In genomic region chr7:46997644-46998395, GRCm38 (mm10) we compare ENCODE assay signal across 10 mouse cellular contexts. TPM values are rescaled to one million over a fixed set of nuclear protein-coding genes. Genes with fewer than 3 reads are reported as not detected.
DNase-seq lines count a peak whose midpoint lies in the region; TF ChIP-seq lines count a peak whose summit lies in the region.
"Had no signal": no experiment of that assay in that cellular context is flagged by ENCODE, and none has a peak within 500 bp of the region (broad histone marks: within the 10 kb centered on the region; RNA-seq: fewer than 3 reads in every experiment).

No protein-coding gene starts in this region.

- no peak for TF ChIP-seq EP300 in CH12.LX (IDR thresholded peaks at IDR 0.05; ENCODE audit: low read length)

- no peak overlapping the region for H3K4me3 ChIP-seq in CH12.LX (replicated peaks in 1 of 3; ENCODE audit: low read depth in 2 of 3, low read length in 2 of 3, poor library complexity in 1 of 3)
- H3K4me3 ChIP-seq: embryonic facial prominence, embryonic 12.5 days had no signal

- H3K9ac ChIP-seq in CH12.LX (ENCODE audit: insufficient read depth, low read depth) = no peak overlapping the region
- H3K9ac ChIP-seq: embryonic facial prominence, embryonic 12.5 days had no signal

- TF ChIP-seq CTCF in CH12.LX (conservative IDR thresholded peaks at IDR 0.05 in 1 of 2, IDR thresholded peaks at IDR 0.05 in 1 of 2; ENCODE audit: low read depth in 2 of 2, low read length in 2 of 2) = no peak

- dilution Hi-C loops in CH12.LX (cut with MboI; ENCODE audit: extremely low pct_ligation_motif_present, extremely low pct_unique_long_range_greater_than_20kb, low sequenced_read_pairs) = no loop called here

- TF ChIP-seq RAD21 in CH12.LX (IDR thresholded peaks at IDR 0.05; ENCODE audit: low read depth, low read length) = no peak

- peak overlapping the region; percentile 7; the same call in 1 of the 2 replicates for H3K27ac ChIP-seq in CH12.LX (ENCODE audit: insufficient read depth, low read depth)
- H3K27ac ChIP-seq: embryonic facial prominence, embryonic 12.5 days had no signal

- peak; percentile 31 for DNase-seq in adrenal gland, postnatal 14 days
- DNase-seq in adrenal gland, adult 8-10 months = no peak
- DNase-seq in CH12.LX (ENCODE audit: extremely low read depth) = no peak
- peak; percentile 39 for DNase-seq in gastrocnemius, postnatal 10 days
- DNase-seq in kidney, postnatal 14 days = peak; percentile 69
- DNase-seq in frontal cortex, postnatal 36 days (ENCODE audit: low spot score in 2 of 2) = no peak
- no peak for DNase-seq in right cerebral cortex, postnatal 14 days
- DNase-seq in Muller cell, postnatal 12 days (ENCODE audit: inconsistent ontology term) = no peak

- peaks cover 23 to 83% of the 10 kb centered on the region in 2 experiments for H3K4me1 ChIP-seq in CH12.LX (ENCODE audit: control insufficient read depth in 1 of 2, insufficient read depth in 2 of 2)

- in situ Hi-C loops in CH12.LX (cut with MboI; ENCODE audit: low pct_ligation_motif_present, low pct_unique_long_range_greater_than_20kb, low sequenced_read_pairs) = no loop called here

- no peak for TF ChIP-seq POLR2A in CH12.LX (IDR thresholded peaks at IDR 0.05; ENCODE audit: low read depth, low read length)

- no peak overlapping the region for H3K4me2 ChIP-seq in CH12.LX (ENCODE audit: insufficient read depth, low read depth, poor library complexity, severe bottlenecking)
- H3K4me2 ChIP-seq: embryonic facial prominence, embryonic 12.5 days had no signal

- peaks cover 46% of the 10 kb centered on the region for H3K79me2 ChIP-seq in CH12.LX (replicated peaks; ENCODE audit: control insufficient read depth, extremely low read depth, insufficient read depth, poor library complexity, severe bottlenecking)

- H3K36me3 ChIP-seq in CH12.LX (replicated peaks in 1 of 2; ENCODE audit: control insufficient read depth in 1 of 2, insufficient read depth in 1 of 2, low read length in 1 of 2) = peaks cover 47 to 72% of the 10 kb centered on the region in 2 experiments

- H3K27me3 ChIP-seq in CH12.LX (replicated peaks) = no peaks in the 10 kb centered on the region
- H3K27me3 ChIP-seq: embryonic facial prominence, embryonic 12.5 days had no signal

- no peaks in the 10 kb centered on the region for H3K9me3 ChIP-seq in CH12.LX (replicated peaks; ENCODE audit: low read length)
- H3K9me3 ChIP-seq: embryonic facial prominence, embryonic 12.5 days had no signal

TF ChIP-seq in CH12.LX, 34 proteins besides CTCF, POLR2A, EP300 and RAD21:
- TF ChIP-seq E2F4 (IDR thresholded peaks at IDR 0.05; ENCODE audit: insufficient replicate concordance, low read depth, low read length) = no peak
- TF ChIP-seq SMC3 (IDR thresholded peaks at IDR 0.05; ENCODE audit: low read depth, low read length) = no peak
- no peak for TF ChIP-seq MAFK (IDR thresholded peaks at IDR 0.05; ENCODE audit: insufficient replicate concordance, low read length)
- TF ChIP-seq TBP (conservative IDR thresholded peaks at IDR 0.05; ENCODE audit: low read depth, low read length) = no peak
- TF ChIP-seq JUN (IDR thresholded peaks at IDR 0.05; ENCODE audit: insufficient read depth, low read depth, low read length) = no peak
- no peak for TF ChIP-seq MAX (IDR thresholded peaks at IDR 0.05; ENCODE audit: low read length)
- no peak for TF ChIP-seq RCOR1 (conservative IDR thresholded peaks at IDR 0.05; ENCODE audit: low read depth, low read length)
- TF ChIP-seq HCFC1 (IDR thresholded peaks at IDR 0.05; ENCODE audit: low read depth, low read length) = no peak
TF ChIP-seq in CH12.LX: peak in this region for 0.

RNA-seq across cellular contexts. Expression of gene Spty2d1, which starts 10.4 kb away (rescaled TPM):
- 17.5 and 20.0 TPM in 2 replicates for total RNA-seq in adrenal gland, postnatal 14 days (2021)
- 10 to 100 TPM; 17.3 to 19.7 (median 18.9) TPM for total RNA-seq in adrenal gland, adult 8-10 months (2022)
- total RNA-seq in CH12.LX (2012; rRNA removed) (10.5 and 14.3 TPM in 2 replicates), CH12.LX (2014; rRNA removed) (22.9 and 24.6 TPM in 2 replicates)
- 29.9 and 32.6 TPM in 2 replicates for polyA plus RNA-seq in CH12.LX (2012; ENCODE audit: insufficient read length, low read depth)
- 10 to 100 TPM in 1 of 2 experiments, 1 to 10 TPM in 1; 9.9 to 13.1 TPM for total RNA-seq in gastrocnemius, postnatal 10 days (2021)

RNA-seq across cellular contexts. Expression of gene Gm9999, which starts 14.4 kb away (rescaled TPM):
- total RNA-seq in adrenal gland, postnatal 14 days (2021) = not detected in 2 replicates
- total RNA-seq in adrenal gland, adult 8-10 months (2022) = not detected
- total RNA-seq in CH12.LX (2012; rRNA removed) = not detected in 2 replicates
- not detected in 2 replicates for total RNA-seq in CH12.LX (2014; rRNA removed)
- polyA plus RNA-seq in CH12.LX (2012; ENCODE audit: insufficient read length, low read depth) = not detected in 2 replicates
- total RNA-seq in gastrocnemius, postnatal 10 days (2021) = not detected
- polyA plus RNA-seq: embryonic facial prominence, embryonic 12.5 days; large intestine, adult 2 months had no signal

RNA-seq across cellular contexts. Expression of gene Uevld, which starts 39.5 kb away (rescaled TPM):
- total RNA-seq in adrenal gland, postnatal 14 days (2021) = 16.7 and 20.1 TPM in 2 replicates
- total RNA-seq in adrenal gland, adult 8-10 months (2022) = 10 to 100 TPM; 17.6 to 23.9 (median 21.9) TPM
- 2.6 and 2.9 TPM in 2 replicates for total RNA-seq in CH12.LX (2012; rRNA removed)
- 4.6 and 5.2 TPM in 2 replicates for total RNA-seq in CH12.LX (2014; rRNA removed)
- polyA plus RNA-seq in CH12.LX (2012; ENCODE audit: insufficient read length, low read depth) = 5.5 and 6.6 TPM in 2 replicates
- 10 to 100 TPM; 11.5 to 14.9 TPM for total RNA-seq in gastrocnemius, postnatal 10 days (2021)

RNA-seq across cellular contexts. Expression of gene Tmem86a, which starts 52.6 kb away (rescaled TPM):
- total RNA-seq in adrenal gland, postnatal 14 days (2021) = 21.8 and 29.2 TPM in 2 replicates
- total RNA-seq in adrenal gland, adult 8-10 months (2022) = 100 to 1,000 TPM in 1 of 4 experiments, 10 to 100 TPM in 3; 37.9 to 108 (median 75.8) TPM
- total RNA-seq in CH12.LX (2012; rRNA removed) = 0.29 and 0.30 TPM in 2 replicates
- 0.61 and 0.82 TPM in 2 replicates for total RNA-seq in CH12.LX (2014; rRNA removed)
- polyA plus RNA-seq in CH12.LX (2012; ENCODE audit: insufficient read length, low read depth) = 1.5 and 2.0 TPM in 2 replicates
- 1 to 10 TPM; 8.2 to 9.0 TPM for total RNA-seq in gastrocnemius, postnatal 10 days (2021)

Comparison
In these comparisons a context has a peak if more than half of its experiments do, and no peak if none do; other contexts are left out.
1. DNase-seq: peak in adrenal gland, postnatal 14 days (single experiment), gastrocnemius, postnatal 10 days (single experiment) and kidney, postnatal 14 days (single experiment); none in adrenal gland, adult 8-10 months (single experiment), CH12.LX (single experiment), frontal cortex, postnatal 36 days (0 of 2), right cerebral cortex, postnatal 14 days (single experiment) and Muller cell, postnatal 12 days (single experiment).